Mouse (Mus musculus) cerebellum, adult 2 months (tissue): ENCODE measurements around the gene Zfp362. TPM values are rescaled to one million over a fixed set of nuclear protein-coding genes. Genes with fewer than 3 reads are reported as not detected.

ENCODE experiments used
- DNase-seq, 2 experiments: peaks; one replicate each; pipeline ENCODE4 v3.0.0; 2021
- H3K27ac ChIP-seq: fragments of 200-500 bp; 2 replicates; pipeline ENCODE4 v1.5.1; 2012; ENCODE audit warnings: low read length, control low read depth, inconsistent platforms; ENCODE audit not compliant: insufficient read depth
- H3K27me3 ChIP-seq: fragments of 200-500 bp; 2 replicates; pipeline ENCODE4 v1.6.1; 2012; ENCODE audit warnings: inconsistent platforms, mild to moderate bottlenecking, low read length, moderate library complexity; ENCODE audit not compliant: control insufficient read depth, insufficient read depth
- H3K4me1 ChIP-seq: fragments of 200-500 bp; 2 replicates; pipeline ENCODE4 v1.6.1; 2011; ENCODE audit warnings: low read length; ENCODE audit not compliant: control insufficient read depth, insufficient read depth
- H3K4me3 ChIP-seq: fragments of 200-500 bp; replicated peaks from 2 replicates; pipeline ENCODE3; 2011; ENCODE audit warnings: mild to moderate bottlenecking, low read depth, low read length, control low read depth; ENCODE audit not compliant: insufficient read depth
- CTCF ChIP-seq: fragments of 200-500 bp; IDR thresholded peaks from 2 replicates; pipeline ENCODE4 v1.5.1; 2011; ENCODE audit warnings: low read depth, mild to moderate bottlenecking, control low read depth, low read length, moderate library complexity, borderline replicate concordance; ENCODE audit not compliant: insufficient read depth
- POLR2A ChIP-seq: fragments of 200-500 bp; IDR thresholded peaks from 2 replicates; pipeline ENCODE4 v1.6.1; 2011; ENCODE audit warnings: low read length, control low read depth, borderline replicate concordance; ENCODE audit not compliant: insufficient read depth
- WGBS: fragments of 180-500 bp; shearing (Covaris S2); methylation state at CpG from one replicate; pipeline ENCODE4 v1.1.7; 2018; 5-methylcytosine and 5-hydroxymethylcytosine counted together
- polyA plus RNA-seq: library from polyadenylated mRNA; depleted of rRNA; stranded (reverse); fragments of >200 nt; gene quantifications from 2 replicates; pipeline ENCODE4 v1.2.3, GENCODE M21; 2012

The Zfp362 gene
- polyA plus RNA-seq, 1 experiment, result 24.8 TPM

DNA sequence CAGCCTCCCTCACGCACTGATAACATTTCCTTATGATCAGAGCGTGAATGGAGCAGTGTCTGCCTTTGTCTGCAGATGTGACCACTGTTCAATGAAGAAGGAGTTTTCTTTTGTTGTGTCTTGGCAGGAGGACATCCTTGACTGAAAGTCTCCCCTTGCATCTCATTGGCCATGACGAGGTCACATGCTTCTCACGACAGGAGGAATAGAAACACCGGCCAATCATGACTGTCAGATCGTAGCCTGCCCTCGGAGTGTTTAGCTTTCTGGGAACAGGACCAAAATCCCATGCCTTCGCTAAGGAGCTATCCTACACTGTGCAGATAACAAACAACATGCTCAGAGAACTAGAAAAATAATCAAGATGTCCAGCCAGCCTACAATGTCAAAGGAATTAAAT, 35.4 kb upstream of the Zfp362 start:
- 25% methylated on average over 8 of the region's 8 CpGs for WGBS
- no peak for TF ChIP-seq POLR2A
- TF ChIP-seq CTCF, result no peak

DNA sequence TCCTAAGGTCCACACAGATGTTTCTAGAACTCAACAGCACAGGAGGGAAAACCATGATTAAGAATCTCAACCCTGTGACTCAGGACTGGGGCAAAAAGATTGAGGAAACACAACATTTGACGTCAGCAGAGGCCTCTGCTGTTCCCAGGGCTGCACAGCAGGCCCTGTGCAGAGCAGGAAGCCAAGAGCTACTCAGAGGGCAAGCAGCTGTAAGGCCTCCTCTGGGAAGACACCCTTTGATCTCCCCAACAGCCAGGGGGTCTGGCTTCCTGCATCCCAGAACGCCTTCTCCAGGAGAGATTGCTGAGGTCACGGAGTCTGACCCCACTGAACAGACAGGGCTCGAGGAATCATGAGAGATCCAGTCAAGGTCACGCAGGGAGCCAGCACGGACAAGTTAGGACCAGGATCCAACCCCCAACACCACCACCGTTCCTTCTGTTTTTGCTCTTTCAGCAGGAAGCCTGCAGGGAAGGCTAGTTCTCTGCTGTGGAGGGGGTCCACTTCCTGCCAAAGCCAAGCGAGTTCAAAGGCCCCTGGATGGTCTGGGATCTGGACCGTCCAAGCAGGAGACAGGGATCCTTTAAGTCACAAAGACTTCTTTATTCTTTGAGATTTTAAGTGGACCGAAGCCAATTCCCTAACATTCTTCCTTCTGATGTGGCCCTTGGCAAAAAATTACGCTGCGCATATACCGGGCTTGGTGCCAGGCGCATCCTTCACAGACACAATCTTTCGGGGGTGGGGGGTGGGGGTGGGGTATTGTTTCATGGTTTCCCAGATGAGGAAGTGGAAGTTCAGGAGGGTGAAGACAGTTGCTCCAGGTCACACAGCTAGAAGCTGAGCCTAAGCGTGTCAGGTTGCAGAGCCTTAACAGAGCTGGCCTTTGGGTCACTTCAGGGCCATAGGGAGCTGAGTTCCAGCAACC, 34.2 kb upstream of the Zfp362 start:
- H3K4me1 ChIP-seq, result no peaks in the 10 kb centered on the region
- no peaks in the 10 kb centered on the region for H3K27me3 ChIP-seq
- 36% methylated on average over 16 of the region's 16 CpGs for WGBS
- no peak overlapping the region for H3K27ac ChIP-seq
- TF ChIP-seq CTCF (no peak), POLR2A (no peak)
- H3K4me3 ChIP-seq, result no peak overlapping the region
- no peak for DNase-seq

More for the DNA sequence above, 35.4 kb upstream of the Zfp362 start:
- Histone ChIP-seq H3K4me1 (no peaks in the 10 kb centered on the region), H3K4me3 (no peak overlapping the region), H3K27me3 (no peaks in the 10 kb centered on the region), H3K27ac (no peak overlapping the region)
- no peak for DNase-seq

DNA sequence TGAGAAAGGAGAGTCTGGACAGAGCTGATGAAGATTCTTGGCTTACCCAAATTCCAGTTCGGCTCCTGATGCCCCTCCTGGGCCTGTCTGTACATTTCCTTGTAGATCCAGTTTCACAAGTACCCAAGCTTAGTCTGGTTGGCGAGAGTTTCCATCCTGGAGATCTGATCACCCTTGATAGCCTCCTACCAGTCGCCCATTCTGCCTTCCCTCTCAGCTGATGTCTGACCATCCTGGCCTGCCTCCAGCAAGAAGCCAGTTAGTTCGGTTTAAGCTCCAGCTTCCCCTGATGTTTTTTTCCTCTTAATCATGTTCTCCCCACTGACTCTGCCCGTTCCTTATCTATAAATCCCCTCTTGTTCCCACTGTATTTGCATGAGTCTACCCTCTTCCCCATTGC, 32.4 kb upstream of the Zfp362 start:
- 62% methylated on average over 5 of the region's 5 CpGs for WGBS
- no peak for DNase-seq
- Histone ChIP-seq H3K27me3 (no peaks in the 10 kb centered on the region), H3K4me3 (no peak overlapping the region), H3K4me1 (no peaks in the 10 kb centered on the region), H3K27ac (no peak overlapping the region)
- TF ChIP-seq POLR2A (no peak), CTCF (no peak)

DNA sequence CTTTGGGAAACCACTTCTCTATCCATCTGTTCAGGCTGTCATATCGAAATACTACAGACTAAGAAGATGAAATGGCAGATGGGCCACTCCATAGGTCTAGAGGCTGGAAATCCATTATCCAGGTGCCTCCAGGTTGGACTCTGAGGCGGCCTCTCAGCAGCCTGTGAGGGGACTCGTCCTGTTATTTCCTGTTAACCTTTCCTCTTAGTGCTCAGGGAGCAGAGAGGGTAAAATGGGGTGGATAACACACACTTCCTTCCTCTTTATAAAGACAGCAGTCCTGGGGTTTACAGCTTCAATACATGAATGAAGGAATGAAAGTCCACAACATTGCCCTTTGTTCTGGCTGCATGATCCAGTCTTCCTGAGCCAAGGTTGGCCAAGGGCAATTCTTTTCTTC, 18.3 kb upstream of the Zfp362 start:
- Histone ChIP-seq H3K27me3 (no peaks in the 10 kb centered on the region; the same call in 1 of the 2 replicates), H3K4me1 (no peaks in the 10 kb centered on the region), H3K4me3 (no peak overlapping the region), H3K27ac (no peak overlapping the region)
- 63% methylated on average over 3 of the region's 3 CpGs for WGBS
- DNase-seq, result no peak
- no peak for TF ChIP-seq POLR2A
- TF ChIP-seq CTCF, result no peak

DNA sequence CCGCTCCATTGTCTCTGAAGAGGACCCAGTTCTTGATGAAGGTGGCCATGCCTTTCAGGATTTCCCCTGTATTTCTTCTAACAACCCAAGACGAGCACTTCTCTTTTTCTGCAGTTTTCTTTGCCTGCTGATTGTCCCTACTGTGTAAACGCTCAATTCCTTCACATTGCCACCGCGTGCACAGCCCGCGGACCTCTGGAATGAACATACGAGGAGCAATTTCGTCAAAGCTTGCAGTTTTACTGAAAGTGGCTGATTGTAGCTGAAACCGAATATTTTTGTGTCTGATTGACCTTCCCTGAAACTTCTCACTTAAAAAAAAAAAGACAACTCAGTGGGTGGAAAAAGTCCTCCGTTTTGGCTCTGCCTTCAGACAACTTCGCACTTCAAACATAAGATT, 14.7 kb upstream of the Zfp362 start:
- no peak overlapping the region for H3K27ac ChIP-seq
- TF ChIP-seq POLR2A (no peak), CTCF (no peak)
- H3K27me3 ChIP-seq, result no peaks in the 10 kb centered on the region; the same call in 1 of the 2 replicates
- H3K4me3 ChIP-seq, result no peak overlapping the region
- 72% methylated on average over 12 of the region's 12 CpGs for WGBS
- H3K4me1 ChIP-seq, result no peaks in the 10 kb centered on the region
- no peak for DNase-seq

DNA sequence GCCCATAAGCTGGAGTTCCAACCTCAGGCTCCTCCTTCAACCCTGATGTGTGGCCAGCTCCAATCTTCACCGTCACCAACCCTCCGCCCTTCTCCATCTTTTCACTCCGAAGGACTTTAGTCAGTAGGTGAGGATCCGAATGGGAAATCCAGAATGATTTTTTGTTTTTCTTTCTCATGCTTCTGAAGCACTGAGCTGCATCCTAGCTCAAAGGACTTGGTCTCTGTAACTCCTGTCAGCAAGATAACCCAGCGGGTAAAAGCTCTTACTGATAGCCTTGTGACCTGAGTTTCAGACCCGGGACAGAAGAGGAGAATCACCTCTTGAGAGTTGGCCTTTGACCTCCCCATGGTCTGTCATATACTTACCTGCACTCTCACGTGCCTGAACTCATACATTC, 11.2 kb upstream of the Zfp362 start:
- 73% methylated on average over 7 of the region's 7 CpGs for WGBS
- TF ChIP-seq CTCF (no peak), POLR2A (no peak)
- Histone ChIP-seq H3K27me3 (no peaks in the 10 kb centered on the region; the same call in 1 of the 2 replicates), H3K27ac (no peak overlapping the region), H3K4me1 (peaks cover 4% of the 10 kb centered on the region), H3K4me3 (no peak overlapping the region)
- no peak for DNase-seq

DNA sequence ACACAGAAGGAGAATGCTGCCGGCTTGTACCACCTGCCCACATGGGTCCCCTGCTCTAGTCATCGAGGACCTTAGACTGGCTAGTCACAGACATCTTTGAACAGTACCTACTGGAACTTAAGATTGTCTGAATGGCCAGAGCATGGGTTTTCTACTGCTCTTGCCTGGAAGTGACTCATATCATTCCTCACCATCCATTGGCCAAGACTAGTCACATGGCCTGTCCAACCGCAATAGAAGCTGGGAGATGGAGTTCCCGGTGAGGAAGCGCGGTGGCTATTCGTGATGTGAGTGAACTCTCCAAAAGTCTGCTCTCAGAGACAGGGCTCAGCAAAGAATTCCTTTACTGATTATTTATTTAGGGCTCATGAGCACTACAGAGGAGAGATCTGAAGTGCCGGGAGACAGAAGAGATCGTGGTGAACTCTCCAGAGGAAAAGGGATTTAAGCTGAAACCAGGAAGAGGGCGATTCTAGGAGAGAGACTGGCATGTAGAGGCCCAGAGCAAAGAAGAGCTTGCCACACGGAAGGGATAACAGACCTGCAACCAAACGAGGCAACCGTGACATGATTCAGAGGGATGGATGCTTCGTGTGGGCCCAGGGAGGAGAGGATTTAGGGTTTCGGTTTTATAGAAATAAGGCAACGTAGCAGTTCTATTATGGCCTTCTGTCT, 5.7 kb upstream of the Zfp362 start:
- Histone ChIP-seq H3K4me1 (peaks cover 6% of the 10 kb centered on the region), H3K27ac (peak overlapping the region; percentile 51), H3K4me3 (peak overlapping the region; percentile 96), H3K27me3 (no peaks in the 10 kb centered on the region)
- peak; percentile 79 to 89 for DNase-seq
- 8% methylated on average over 16 of the region's 16 CpGs for WGBS
- no peak for TF ChIP-seq CTCF
- peak; percentile 60; the same call in 1 of the 2 replicates for TF ChIP-seq POLR2A
